Mouse (Mus musculus) limb, embryonic 14.5 days (tissue): ENCODE results near the gene Nup98. TPM values are rescaled to one million over a fixed set of nuclear protein-coding genes. Genes with fewer than 3 reads are reported as not detected.

ENCODE experiments used
- ATAC-seq: fragments of 200-750 bp; cut with Nextera tagmentation; 2 replicates; pipeline ENCODE4 v1.8.0; 2017; ENCODE audit warnings: low read depth, moderate number of reproducible peaks, moderate TSS enrichment; ENCODE audit not compliant: low FRiP score
- DNase-seq: peaks from one replicate; pipeline ENCODE4 v3.0.0-alpha.2; 2015; ENCODE audit warnings: low spot score
- H3K27ac ChIP-seq: fragments of 300-500 bp; sonication (generic); replicated peaks from 2 replicates; pipeline ENCODE4 v1.5.1; 2014; ENCODE audit warnings: low read depth, mild to moderate bottlenecking, low read length, moderate library complexity, mixed read lengths
- H3K27me3 ChIP-seq: fragments of 300-500 bp; sonication (generic); 2 replicates; pipeline ENCODE4 v1.6.1; 2014; ENCODE audit warnings: low read length, mixed read lengths; ENCODE audit not compliant: control insufficient read depth, insufficient read depth
- H3K36me3 ChIP-seq: fragments of 300-500 bp; sonication (generic); 2 replicates; pipeline ENCODE4 v1.6.1; 2014; ENCODE audit warnings: mild to moderate bottlenecking, low read length, moderate library complexity, mixed read lengths; ENCODE audit not compliant: control insufficient read depth, insufficient read depth
- H3K4me1 ChIP-seq: fragments of 300-500 bp; sonication (generic); 2 replicates; pipeline ENCODE4 v1.6.1; 2014; ENCODE audit warnings: antibody characterized with exemption, low read length, mixed read lengths; ENCODE audit not compliant: control insufficient read depth, insufficient read depth
- H3K4me2 ChIP-seq: fragments of 300-500 bp; sonication (generic); replicated peaks from 2 replicates; pipeline ENCODE4 v1.6.1; 2014; ENCODE audit warnings: low read depth, mild to moderate bottlenecking, low read length, moderate library complexity; ENCODE audit not compliant: severe bottlenecking
- H3K4me3 ChIP-seq: fragments of 300-500 bp; sonication (generic); replicated peaks from 2 replicates; pipeline ENCODE4 v1.5.1; 2014; ENCODE audit warnings: low read length
- H3K9ac ChIP-seq: fragments of 300-500 bp; sonication (generic); 2 replicates; pipeline ENCODE4 v1.6.1; 2014; ENCODE audit warnings: mild to moderate bottlenecking, low read depth, low read length, moderate library complexity; ENCODE audit not compliant: severe bottlenecking
- H3K9me3 ChIP-seq: fragments of 300-500 bp; sonication (generic); 2 replicates; pipeline ENCODE4 v1.6.1; 2016; ENCODE audit warnings: low read length; ENCODE audit not compliant: control insufficient read depth
- POLR2A ChIP-seq: fragments of 200-500 bp; IDR thresholded peaks from 2 replicates; pipeline ENCODE4 v1.8.0; 2012; ENCODE audit warnings: inconsistent platforms, mild to moderate bottlenecking, moderate library complexity, borderline replicate concordance; ENCODE audit not compliant: insufficient read depth, insufficient read length; ENCODE audit errors: extremely low read depth
- WGBS: fragments of 180-500 bp; shearing (Covaris S2); extraction: QIAGEN DNeasy Blood & Tissue Kit; methylation state at CpG from one replicate; pipeline ENCODE4 v1.1.7; 2014; 5-methylcytosine and 5-hydroxymethylcytosine counted together
- polyA plus RNA-seq, 2 experiments: library from polyadenylated mRNA; depleted of rRNA in 1 of 2; stranded (reverse) in 1 of 2; unstranded in 1 of 2; fragments of >200 nt; fragmentation: Nextera tagmentation in 1 of 2; extraction: Ambion mirVana in 1 of 2; gene quantifications; 2 replicates each; pipeline versions ENCODE4 v1.2.1 to v1.2.3; 2012 to 2014

Nup98 gene
- polyA plus RNA-seq, 2 experiments, result 27.3 to 38.9 TPM

DNA sequence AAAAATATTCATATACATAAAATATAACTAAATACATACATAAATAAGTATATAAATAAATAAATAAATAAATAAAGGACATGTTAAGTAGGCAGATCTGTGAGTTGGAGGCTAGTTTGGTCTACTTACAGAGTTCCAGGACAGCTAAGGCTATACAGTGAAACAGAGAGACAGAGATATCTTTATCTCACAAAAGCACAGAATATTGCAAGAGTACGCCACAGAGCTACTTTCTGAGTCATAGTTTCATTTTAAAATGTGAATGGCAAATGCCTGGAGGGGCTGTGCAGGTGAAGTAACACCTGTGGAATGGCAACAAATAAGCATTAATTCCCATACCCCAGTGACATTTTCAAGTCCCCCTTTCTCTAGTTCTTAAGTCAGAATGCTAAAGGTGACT lies 43.7 kb upstream of the Nup98 start:
- H3K4me3 ChIP-seq, result no peak overlapping the region
- no peak for DNase-seq
- no peaks in the 10 kb centered on the region for H3K9me3 ChIP-seq
- H3K27ac ChIP-seq, result no peak overlapping the region
- no peaks in the 10 kb centered on the region for H3K27me3 ChIP-seq
- ATAC-seq, result no peak
- no peak overlapping the region for H3K9ac ChIP-seq
- H3K4me1 ChIP-seq, result peaks cover 6% of the 10 kb centered on the region; the same call in 1 of the 2 replicates
- 58% methylated on average over 1 of the region's 1 CpGs for WGBS
- TF ChIP-seq POLR2A, result no peak
- H3K36me3 ChIP-seq, result no peaks in the 10 kb centered on the region
- no peak overlapping the region for H3K4me2 ChIP-seq

- Histone ChIP-seq H3K9me3 (no peaks in the 10 kb centered on the region), H3K4me1 (peaks cover 32% of the 10 kb centered on the region), H3K4me2 (peak overlapping the region; percentile 64), H3K36me3 (no peaks in the 10 kb centered on the region), H3K27ac (peak overlapping the region; percentile 93), H3K27me3 (no peaks in the 10 kb centered on the region), H3K4me3 (peak overlapping the region; percentile 85), H3K9ac (peak overlapping the region; percentile 86)
- no peak for TF ChIP-seq POLR2A
- WGBS, result under 1% methylated on average over 20 of the region's 33 CpGs
- DNase-seq (peak; percentile 89), ATAC-seq (peak; percentile 71)
Observed at GRCm38 (mm10) chr7:102250631-102251214, 40.7 kb upstream of the Nup98 start.

DNA sequence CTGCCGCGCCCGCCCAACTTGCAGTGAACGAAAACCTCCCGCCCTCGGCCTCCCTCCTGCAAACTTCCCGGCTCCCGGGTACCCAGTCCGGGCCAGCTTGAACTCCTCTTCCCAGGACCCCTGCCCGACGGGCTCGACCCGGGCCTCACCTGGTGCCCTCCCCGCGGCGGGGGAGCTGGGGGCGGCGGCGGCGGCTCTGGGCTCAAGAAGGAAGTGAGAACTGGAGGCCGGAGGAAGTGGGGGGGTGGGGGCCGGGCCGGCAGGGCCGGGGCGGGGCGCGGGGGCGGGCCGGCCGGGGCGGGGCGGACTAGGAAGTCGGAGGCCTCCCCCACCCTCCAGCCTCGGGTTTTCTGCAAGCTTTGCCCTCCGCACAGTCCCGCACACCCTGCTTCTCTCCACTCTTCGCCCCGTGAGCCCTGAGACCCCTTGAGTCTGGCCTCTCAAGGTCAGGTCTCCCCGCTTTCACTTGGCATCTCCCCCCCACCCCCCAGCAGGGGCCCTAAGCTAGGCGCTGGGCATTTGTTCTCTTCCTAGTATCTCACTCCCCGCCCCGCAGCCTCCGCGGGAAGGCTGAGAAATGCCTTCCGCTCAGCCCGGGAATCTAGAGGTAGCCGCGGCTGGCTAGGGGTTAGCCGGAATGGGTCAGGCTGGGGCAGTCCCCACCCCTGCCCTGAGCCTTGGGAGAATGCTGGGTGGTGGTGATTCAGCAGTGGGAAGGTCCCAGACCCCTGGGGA lies 40.1 kb upstream of the Nup98 start:
- Histone ChIP-seq H3K27me3 (no peaks in the 10 kb centered on the region), H3K4me1 (peaks cover 32% of the 10 kb centered on the region), H3K9ac (peak overlapping the region; percentile 86), H3K4me3 (peak overlapping the region; percentile 85), H3K36me3 (no peaks in the 10 kb centered on the region), H3K27ac (peak overlapping the region; percentile 93), H3K4me2 (peak overlapping the region; percentile 64), H3K9me3 (no peaks in the 10 kb centered on the region)
- TF ChIP-seq POLR2A, result peak; percentile 52; the same call in 1 of the 2 replicates
- ATAC-seq (peak; percentile 87), DNase-seq (peak; percentile 85)
- WGBS, result under 1% methylated on average over 23 of the region's 49 CpGs

GRCm38 (mm10) chr7:102249531-102249895 lies 39.5 kb upstream of the Nup98 start:
- WGBS, result 1% methylated on average over 23 of the region's 23 CpGs
- Histone ChIP-seq H3K36me3 (no peaks in the 10 kb centered on the region), H3K4me3 (peak overlapping the region; percentile 85), H3K4me1 (peaks cover 32% of the 10 kb centered on the region), H3K4me2 (peak overlapping the region; percentile 64), H3K9me3 (no peaks in the 10 kb centered on the region), H3K27me3 (no peaks in the 10 kb centered on the region), H3K9ac (peak overlapping the region; percentile 86), H3K27ac (peak overlapping the region; percentile 93)
- DNase-seq (peak; percentile 35), ATAC-seq (peak; percentile 39)
- TF ChIP-seq POLR2A, result no peak

GRCm38 (mm10) chr7:102248691-102249404 lies 38.9 kb upstream of the Nup98 start:
- Histone ChIP-seq H3K9me3 (no peaks in the 10 kb centered on the region), H3K36me3 (no peaks in the 10 kb centered on the region), H3K4me1 (peaks cover 32% of the 10 kb centered on the region), H3K27ac (peak overlapping the region; percentile 93; the same call in 1 of the 2 replicates), H3K27me3 (no peaks in the 10 kb centered on the region), H3K4me3 (peak overlapping the region; percentile 85), H3K4me2 (peak overlapping the region; percentile 64), H3K9ac (peak overlapping the region; percentile 86)
- no peak for ATAC-seq
- no peak for DNase-seq
- no peak for TF ChIP-seq POLR2A
- WGBS, result 23% methylated on average over 16 of the region's 16 CpGs
